Mouse (Mus musculus) cerebellum, postnatal 25 days (tissue): ENCODE data around the gene Dync2li1.

Experiments
- DNase-seq, 2 experiments: peaks; one replicate each; pipeline ENCODE4 v3.0.0; 2021; ENCODE audit warnings: mixed read lengths in 2 of 2

Gene Dync2li1

DNA sequence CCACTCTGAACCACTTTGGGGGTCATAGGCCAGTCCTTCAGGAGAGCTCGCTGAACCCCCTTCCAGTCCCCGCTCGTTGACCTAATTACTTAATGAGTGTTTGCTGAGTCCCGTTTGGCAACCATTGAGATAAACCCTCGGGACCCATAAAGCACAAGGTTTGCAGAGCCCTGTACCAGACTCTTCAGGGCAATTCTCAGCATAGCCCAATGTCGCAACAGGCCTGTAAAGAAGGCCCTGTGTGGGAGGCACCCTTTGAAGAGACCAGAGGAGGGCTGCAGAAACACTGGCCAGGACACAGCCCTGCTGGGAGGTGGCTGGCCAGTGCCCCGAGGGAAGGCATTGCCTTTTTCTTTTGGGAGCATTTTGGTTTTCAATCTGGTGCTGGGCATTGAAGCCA lies 14.3 kb upstream of the Dync2li1 start:
- DNase-seq, result no peak

DNA sequence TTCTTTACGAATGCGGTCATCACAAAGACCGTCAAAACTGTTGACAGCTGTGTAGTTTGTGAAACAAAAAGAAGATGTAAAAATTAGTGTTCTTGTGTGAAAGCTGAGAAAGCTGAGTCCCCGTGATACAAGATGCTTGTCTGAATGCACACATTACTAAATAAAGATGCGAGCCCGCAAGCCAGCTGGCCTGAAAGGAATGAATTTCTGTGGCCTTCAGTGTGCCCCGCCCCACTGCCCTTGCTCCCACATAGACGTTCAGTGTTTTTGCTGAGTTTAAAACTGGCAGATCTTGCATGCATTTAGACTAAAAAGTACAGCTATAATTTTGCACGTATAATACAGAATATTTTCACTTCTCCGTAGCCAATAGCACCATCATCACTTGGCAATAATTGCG lies 10.5 kb upstream of the Dync2li1 start:
- no peak for DNase-seq

DNA sequence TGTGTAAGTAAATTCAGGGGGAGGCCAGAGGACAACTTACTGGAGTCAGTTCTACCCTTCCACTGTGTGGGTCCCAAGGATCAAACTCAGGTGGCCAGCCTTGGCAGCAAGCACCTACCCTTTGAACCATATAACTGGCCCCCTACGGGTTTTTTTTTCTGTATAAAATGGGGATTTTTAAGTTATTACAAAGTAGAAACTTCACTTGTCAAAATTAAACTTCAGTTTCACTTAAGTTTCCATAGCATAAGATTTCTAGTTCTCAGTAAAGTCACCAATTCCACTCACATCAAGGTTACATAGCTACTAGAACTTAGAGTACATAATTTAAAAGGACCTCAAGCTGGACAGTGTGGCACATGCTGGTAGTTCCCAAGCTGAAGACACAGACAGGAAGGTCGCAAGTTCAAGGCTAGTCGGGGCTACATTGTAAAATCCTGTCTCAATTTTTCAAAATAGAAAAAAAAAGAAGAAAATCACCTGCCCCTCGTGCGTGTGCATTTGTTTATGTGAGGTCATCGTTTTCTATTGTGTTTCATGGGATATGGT lies 9.7 kb upstream of the Dync2li1 start:
- DNase-seq, result no peak

DNA sequence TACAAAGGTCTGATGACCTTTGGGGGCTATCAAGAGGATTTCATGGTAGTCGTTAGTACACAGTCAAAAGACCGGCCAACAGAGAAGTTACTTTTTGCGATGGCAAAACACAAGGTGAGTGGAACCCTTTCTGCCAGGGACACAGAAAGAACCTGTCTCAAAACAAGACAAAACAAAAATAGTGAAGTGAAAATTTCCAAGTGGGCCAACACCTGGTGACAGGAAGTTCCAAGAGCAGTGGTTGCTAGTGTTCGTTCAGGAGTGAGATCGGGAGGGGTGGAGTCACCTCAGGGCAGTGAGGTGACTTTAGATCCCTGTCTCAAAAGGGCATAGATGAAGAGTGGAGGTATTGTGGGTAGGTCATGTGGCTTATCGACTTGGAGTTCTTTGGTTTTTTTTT lies 8.3 kb upstream of the Dync2li1 start:
- DNase-seq, result no peak

DNA sequence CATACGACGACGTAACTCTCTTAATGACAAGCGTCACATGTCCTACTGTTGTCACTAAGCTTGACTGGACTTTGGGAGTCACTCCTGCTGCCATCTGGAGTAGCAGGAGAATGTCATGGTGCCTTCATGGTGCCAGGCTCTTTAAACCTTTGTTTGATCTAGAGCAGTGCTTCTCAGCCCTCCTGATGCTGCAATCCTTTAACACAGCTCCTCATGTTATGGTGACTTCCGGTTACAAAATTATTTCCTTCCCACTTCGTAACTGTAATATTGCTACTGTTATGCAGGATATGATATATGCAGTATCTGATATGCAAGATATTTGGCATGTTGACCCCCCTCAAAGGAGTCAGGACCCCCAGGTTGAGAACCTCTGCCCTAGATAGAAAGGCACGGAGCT lies 7.2 kb upstream of the Dync2li1 start:
- no peak for DNase-seq

DNA sequence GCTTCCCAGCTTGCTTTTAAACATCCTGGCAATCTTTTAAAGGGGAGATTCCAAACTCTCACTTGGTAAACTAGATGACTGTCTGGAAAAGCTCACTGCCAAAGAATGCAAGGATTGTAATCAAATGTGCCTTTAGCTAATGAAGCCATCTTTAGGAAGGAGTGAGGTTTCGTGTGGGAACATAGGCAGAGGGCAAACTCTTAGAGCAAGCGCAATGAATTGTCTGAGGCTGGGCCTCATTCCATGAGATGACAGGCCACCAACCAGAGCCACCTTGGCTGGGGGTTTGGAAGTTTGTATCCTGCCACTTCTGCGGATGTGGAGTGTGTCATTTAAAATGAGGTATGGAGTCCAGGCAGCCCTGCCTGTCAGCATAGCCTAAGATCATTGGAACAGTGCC lies 6.2 kb upstream of the Dync2li1 start:
- DNase-seq, result no peak

DNA sequence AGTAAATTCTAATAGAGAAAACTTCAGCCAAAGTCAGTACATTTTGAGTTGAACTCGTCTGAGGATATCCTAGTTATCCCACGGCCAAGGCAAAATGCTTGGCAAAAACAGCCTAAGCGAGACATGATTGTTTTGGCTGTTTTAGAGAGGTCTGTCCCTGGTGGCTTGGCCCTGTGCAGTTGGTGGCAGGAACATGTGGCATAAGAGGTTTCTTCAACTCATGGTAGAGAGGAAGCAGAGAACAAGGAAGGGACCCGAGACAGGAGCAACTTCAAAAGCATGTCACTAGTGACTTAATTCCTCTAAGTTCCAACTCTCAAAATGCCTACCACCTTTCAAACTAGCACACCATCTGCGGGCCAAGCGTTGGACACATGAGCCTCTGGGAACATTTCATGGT lies 5.7 kb upstream of the Dync2li1 start:
- no peak for DNase-seq

DNA sequence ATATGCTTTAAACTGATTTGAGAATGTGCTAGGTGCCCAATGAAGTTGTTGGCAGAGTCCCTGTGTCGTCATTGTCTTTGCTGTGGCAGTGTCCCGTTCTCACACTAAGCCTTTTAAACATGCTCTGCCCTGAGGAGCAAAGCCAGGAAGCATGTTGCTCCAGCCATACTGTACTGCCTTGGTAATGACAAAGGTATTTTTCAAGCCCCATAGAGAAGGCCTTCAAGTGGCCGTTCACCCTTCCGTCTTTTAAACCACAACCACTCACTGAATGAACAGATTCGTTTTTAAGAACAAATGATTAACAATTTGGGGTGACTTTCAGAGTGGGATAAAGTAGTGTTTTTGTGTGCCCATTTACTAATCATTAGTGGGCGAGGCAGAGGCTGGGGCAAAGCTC lies 5.1 kb upstream of the Dync2li1 start:
- no peak for DNase-seq

DNA sequence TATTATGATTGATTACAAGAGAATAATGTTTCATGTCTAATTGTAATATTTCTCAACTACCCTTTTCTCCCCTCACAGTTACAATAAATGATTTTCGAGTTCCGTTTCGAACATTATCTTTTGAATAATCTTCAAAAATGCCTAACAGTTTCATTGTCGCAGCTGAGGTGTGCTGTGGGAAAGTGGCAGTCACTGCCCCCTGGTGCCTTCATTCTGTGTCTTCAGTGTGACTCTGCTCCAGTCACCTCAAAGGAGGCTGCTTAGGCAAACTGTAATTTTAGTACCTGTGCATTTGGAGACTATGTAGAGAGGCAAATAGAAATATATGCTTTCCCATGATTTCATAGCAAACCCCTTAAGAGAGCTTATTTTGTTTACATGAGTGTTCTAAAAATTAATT lies 4.3 kb upstream of the Dync2li1 start:
- DNase-seq, result no peak

DNA sequence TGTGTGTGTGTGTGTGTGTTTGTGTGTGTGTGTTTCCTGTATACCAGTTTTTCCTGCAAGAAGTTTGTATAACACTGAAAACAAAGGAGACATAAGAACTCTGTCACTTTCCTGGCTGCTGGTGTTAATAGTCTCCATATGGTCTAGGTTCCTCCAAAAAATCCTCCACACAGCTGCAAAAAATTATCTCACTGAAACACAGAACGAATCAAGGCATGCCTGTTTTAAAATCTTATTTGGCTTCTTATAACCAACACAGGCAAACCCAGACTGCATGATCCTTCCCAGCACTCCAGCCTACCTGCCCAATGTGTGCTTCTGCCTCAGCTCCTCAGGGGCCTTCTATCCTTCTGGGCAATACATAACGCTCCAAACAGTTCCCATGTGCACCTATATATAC lies 3.4 kb upstream of the Dync2li1 start:
- no peak for DNase-seq

DNA sequence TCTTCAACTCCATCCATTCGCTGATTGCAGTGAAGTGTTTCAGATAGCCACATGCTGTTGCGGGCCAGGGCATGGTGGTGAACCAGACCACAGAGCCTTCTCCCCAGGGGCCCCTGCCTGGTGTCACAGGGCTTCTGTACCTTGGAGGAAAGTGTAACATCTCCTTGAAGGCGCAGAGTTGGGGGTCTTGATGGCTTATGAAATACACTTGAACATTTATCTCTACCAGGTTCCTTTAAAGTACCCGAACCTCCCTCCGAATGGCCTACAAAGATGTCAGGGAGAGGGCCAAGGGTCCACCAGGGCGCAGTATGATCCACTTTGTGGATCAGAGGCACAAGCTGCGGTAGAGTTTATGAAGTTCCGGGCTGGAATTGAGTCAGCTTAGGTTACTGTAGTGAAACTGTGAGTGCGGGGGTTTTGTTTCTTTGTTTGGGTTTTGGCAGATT lies 585 bp downstream of the Dync2li1 start:
- peak; percentile 28 to 48 for DNase-seq

DNA sequence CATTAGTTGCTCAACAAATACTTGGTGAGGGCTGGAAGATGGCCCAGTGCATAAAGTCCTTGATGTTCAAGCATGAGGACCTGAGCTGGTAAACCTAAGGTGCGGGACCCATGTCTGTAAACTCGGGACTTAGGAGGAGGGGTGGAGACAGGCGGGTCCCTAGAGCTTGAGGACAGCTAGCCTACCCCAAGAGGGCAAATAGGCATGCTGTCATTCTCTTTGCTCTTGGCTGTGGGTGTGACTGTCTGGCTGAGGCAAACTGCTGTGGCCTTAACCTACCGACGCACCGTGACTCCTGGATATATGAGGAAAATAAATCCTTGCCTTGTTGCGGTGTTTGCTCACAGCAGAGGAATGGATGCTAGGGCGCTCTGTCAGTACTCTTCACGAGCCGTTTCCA lies 1.4 kb downstream of the Dync2li1 start:
- no peak for DNase-seq

DNA sequence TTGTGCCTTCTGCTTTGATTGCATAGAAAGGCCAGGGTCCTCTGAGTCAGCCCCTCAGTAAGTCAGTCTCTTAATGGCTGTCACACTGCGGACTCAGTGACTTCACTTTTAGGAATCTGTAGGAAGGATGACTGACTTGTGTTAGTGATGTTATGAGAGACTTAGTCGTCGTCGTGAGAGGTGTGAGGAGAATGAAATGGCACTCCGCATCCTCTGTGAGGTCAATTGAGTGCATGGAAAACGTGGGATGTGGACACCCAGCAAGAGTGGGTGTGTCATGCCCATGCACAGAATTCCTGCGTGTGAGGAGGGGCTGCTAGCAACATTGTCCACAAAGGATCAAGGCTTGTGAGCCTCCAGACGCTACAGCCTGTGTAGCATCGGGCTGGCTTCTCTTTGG lies 2.3 kb downstream of the Dync2li1 start:
- no peak for DNase-seq

DNA sequence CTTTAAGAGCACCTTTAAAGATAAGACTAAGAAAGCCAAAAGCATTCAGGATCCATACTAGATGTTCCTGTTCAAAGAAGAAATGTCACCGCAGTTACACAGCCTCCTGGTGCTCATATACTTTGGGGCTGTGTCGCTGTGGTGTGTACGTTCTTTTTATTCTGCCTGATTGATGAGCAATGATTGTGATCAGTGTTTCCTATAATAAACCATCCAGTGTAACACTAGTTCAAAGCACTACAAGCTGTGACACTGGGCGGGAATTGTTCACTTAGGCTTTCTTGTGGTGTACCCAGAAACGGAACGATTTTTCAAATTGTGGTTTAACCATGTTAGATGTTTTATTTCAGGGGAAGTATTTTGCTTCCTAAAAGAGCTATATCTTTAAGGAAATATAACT lies 5.5 kb downstream of the Dync2li1 start:
- no peak for DNase-seq

DNA sequence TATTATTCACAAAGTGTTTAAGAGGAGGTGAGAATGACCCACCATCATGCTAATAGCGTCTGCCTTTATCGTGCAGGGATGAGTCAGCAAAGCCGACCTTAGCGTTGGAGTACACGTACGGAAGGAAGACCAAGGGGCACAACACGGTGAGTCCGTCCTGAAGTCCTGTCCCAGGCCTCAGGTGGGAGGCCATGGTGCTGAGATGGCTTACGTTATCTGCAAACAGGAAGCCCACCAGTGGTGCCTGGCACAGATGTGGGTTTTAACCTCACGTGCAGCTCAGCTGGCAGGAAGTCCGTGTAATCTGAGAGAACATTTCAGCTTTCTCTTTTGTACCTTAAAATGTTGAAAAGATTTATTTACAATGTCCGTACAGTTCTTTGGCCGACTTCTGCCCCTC lies 7.1 kb downstream of the Dync2li1 start:
- DNase-seq, result no peak

DNA sequence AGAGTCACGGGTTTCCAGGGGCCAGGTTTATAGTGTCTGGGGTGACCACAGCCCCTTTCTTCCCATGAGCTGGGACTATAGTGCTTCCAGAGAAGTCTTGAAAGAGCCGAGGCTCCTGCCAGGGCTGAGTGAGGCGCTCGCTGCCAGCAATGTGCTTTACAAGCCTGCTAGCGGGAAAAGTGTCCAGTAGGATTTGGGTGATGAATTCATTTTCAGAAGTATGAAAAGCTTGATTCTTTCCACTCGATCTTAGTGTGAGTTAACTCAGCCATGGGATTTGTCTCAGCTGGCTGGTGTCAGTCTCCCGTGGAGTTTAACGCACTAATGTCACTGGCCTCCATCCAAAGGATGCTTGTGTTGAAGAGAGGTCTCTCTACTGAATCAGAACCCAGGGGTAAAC lies 10.0 kb downstream of the Dync2li1 start:
- no peak for DNase-seq

DNA sequence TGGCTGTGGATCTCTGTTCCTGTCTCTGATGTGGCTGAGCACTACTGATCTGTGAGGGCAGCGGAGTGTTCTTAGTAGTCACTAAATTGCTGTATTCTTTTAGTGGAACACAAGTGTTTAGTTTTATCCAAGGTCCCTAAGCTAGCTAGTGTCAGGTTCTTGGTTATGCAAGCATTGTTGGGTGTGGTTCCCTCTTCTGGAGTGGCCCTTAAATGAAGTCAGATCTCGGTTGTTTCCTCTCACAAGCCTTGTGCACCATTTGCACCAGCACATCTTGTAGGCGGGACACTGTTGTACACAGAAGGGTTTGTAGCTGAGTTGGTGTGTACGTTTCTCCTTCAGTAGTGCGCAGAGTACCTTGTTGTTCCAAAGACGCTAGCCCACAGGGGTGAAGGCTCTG lies 11.7 kb downstream of the Dync2li1 start:
- no peak for DNase-seq

DNA sequence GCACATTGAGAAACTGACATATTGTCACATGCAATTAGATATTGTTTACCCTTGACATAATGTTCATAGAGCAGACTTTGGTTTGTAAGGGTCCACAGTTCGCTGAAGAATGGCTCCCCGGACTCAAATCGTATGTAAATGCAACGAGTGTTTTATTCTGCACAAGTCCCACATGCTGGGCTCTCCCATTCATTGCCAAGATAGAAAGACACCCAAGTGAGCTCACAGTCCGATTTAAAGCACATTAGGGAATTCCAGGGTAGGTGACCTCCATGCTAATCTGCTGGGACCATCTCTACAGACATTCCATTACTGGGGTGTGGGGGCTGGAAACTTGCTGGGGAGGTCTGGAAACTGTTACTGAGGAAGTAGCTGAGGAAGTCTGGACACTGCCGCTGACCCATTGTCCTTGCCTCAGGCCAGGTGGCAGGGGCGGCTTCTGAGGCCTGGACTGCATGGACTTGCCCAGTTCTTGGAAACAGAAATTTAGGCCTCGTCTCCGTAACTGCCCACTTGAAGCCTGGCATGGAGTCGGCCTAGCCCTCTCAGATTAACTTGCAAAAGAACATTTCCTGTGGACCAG lies 13.6 kb downstream of the Dync2li1 start:
- DNase-seq, result no peak

DNA sequence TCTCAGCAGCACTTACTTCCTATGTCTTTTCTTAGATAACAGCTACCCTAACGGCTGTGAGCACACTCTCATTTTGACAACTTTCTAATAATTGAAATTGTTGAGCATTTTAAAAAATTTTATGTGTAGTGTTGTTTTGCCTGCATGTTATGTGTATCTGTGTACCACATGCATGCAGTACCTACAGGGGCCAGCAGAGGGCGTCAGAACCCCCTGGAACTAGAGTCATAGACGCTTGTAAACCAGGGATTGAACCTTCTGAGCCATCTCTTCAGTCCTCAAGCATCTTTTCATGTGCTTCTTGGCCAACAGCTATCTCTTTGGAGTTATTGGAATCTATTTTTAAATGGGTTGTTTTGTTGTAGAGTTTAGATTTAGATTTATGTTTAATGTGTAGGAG lies 15.6 kb downstream of the Dync2li1 start:
- peak in 1 of 2 experiments; percentile 27 for DNase-seq

DNA sequence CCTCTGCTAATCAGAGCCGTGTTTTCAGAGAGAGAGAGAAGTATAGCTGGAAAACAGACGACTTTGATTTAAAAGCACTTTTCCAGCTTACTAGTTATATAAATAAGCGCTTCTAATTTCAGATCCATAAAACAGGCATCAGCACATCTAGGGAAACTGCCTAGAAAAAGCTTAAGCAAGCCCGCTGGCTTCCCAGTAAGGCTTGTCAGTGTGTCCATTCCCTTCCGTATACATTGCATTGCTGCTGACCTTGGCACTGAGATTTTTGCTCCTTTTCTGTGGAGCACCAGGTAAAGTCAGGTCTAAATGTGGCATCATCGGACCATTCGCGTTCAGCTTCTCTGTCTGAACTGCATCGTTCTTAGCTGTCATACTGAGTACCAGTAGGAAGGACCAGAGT lies 16.0 kb downstream of the Dync2li1 start:
- no peak for DNase-seq

DNA sequence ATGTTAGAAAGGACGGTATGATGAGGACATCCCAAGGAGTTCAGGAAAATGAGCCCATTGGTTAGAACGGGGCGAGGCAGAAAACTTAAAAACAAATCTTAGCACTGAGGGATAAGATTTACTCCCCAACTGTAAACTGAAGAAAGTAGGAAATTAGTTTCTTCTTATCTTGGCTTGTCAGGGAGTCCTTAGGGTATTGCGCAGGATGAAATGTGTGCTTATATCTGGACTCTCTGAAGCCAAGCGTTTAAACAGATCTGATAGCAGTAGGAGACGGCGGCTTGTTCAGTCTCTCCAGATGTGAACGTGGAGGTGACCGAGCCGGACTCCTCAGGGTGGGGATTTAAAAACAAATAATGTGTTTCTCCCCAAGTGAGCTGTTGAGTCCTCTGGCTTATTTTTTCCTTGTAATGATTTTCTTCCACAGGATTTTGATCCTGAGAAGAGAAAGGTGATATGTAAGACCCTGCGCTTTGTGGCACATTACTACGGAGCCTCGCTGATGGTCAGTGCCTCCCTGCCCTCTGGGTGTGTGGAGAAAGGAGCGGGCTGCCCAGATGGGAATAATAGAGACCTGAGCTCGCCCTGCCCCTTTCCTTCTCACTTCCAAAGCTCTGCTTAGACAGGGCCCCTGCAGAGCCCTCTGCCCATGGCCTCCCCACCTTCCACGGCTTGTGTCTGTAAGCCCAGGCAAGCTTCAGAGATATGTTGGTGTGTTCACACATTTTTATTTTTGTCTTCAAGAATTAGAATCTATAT lies 18.2 kb downstream of the Dync2li1 start:
- DNase-seq, result no peak

DNA sequence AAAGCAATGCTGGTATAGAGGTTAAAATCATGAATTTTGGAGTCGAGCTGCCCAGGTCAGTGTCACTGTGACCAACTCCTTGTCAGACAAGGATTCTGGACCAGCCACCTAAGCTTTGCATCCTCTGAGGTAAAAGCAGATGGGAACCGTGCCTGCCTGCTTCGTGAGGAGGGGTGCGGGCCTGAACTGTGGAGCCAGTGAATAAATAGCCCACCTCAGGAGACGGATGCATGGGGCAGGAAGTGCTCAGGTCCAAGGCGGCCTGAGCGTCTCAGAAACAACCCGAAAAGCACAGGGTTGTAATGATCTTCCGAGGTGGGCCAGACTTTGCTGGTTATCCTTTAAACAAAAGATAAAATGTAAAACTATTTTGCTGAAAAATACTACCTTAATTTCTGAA lies 18.8 kb downstream of the Dync2li1 start:
- DNase-seq, result no peak

DNA sequence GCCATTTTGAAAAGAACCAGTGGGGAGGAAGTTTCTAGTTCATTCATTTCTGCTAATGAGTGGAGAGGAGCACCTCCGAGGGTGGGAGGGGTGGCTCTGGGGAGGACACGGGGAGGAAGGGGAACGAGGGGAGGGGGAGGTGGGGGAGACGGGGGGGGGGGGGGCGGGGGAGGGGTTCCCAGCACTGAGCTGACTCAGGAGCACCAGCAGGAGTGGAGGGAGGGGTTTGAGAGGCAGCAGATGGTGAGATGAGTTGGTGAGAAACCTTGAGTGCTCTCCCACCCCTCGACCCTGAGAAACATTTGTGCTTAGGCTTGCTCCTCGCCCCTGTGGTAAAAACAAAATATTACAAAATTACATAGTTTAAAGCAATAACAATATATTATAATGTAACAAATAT lies 19.6 kb downstream of the Dync2li1 start:
- DNase-seq, result no peak

DNA sequence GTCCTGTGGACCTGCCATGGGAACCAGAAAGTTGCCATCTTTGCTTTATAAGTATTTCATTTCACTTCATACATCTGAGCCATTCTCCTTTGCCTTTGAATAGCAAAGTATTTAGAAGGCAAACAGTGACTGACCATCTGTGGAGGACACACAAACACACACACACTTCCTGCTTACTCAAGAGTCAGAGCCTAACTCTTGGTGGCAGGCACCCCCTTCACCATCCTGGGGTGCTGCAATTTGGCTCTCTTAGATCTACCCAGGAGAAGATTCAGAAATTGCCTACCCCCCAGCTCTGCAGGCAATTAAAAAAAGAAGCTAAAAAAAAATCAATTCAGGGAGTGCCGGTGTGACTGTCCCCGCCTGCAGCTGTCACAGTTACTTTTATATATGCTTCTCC lies 20.2 kb downstream of the Dync2li1 start:
- DNase-seq, result no peak

DNA sequence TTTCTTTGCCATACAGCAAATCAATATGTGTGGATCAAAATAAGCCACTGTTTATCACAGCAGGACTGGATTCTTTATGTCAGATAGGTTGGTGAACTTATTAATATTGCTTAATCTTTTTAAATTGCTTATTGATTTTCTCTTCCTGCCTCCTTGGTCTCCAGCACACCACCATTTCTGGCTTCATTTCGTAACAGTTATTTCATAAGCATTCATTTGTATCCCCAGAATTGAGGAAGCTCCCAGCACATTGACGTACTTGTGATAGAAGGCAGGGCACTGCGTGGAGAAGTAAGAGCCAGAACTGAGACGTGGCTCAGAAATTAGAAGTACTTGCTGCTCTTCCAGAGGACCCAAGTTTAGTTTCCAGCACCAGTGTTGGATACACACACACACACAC lies 21.3 kb downstream of the Dync2li1 start:
- DNase-seq, result no peak
